Mouse (Mus musculus): ENCODE results near the gene Scgb1b3. TPM values are rescaled to one million over a fixed set of nuclear protein-coding genes. Genes with fewer than 3 reads are reported as not detected.

Gene Scgb1b3
- total RNA-seq (2023) = not detected

DNA sequence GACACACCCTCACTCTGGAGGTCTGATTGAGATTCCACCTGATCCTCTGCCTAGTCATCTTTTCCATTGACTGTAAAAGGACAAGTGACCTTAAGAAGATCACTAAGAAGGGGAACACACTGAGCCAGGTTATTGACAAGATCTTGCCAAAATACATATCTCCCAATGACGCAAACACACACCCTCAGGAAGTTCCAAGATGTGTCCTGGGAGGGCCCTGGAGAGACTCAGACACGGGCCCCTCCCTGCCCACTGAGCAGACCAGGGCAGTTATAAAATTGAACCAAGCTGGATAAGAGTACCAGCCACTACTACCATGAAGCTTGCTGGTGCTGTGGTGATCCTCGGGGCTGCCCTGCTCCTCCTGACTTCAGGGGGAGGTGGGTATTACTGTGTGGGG, at the start of gene Scgb1b3:
Scgb1b3 (plus strand) TSS at position 301 of the 400 bp plus-strand sequence.

GRCm38 (mm10) chr7:31362022-31362560, 13.3 kb upstream of the Scgb1b3 start, which contains the start of gene Scgb2b3:
TSS of gene Scgb2b3 (minus strand) at chr7:31362072.

Other genes starting within 250 kb of the Scgb1b3 start
- 1 to 10 TPM; 6.2 to 8.8 TPM for gene Scn1b, start 248.6 kb upstream of the Scgb1b3 start, total RNA-seq (2023)
- 100 to 1,000 TPM; 112 to 127 TPM for gene Gramd1a, start 219.7 kb upstream of the Scgb1b3 start, total RNA-seq (2023)
- gene Scgb2b2, start 85.1 kb upstream of the Scgb1b3 start, total RNA-seq (2023) = not detected
- gene Scgb1b2, start 83.8 kb upstream of the Scgb1b3 start, total RNA-seq (2023) = not detected
- not detected for gene Scgb2b3, start 13.5 kb upstream of the Scgb1b3 start, total RNA-seq (2023)